Mouse (Mus musculus) liver (tissue): ENCODE results near the gene Gm44502.
"Not testable (repeated sequence)": the region's sequence is repeated elsewhere in the genome, so short reads cannot be mapped to it uniquely, and the experiment has no call there.

Experiments
- DNase-seq: peaks from one replicate; pipeline ENCODE4 v3.0.0-alpha.2; 2020; ENCODE audit warnings: mixed read lengths

Gene Gm44502

GRCm38 (mm10) chr15:89453865-89454478, 24.5 kb upstream of the Gm44502 start, which contains the start of gene Mapk8ip2:
Gene Mapk8ip2 (plus strand): TSS chr15:89453913.
- no peak for DNase-seq

GRCm38 (mm10) chr15:89452906-89453864, 23.7 kb upstream of the Gm44502 start:
- DNase-seq: peak; percentile 59

DNA sequence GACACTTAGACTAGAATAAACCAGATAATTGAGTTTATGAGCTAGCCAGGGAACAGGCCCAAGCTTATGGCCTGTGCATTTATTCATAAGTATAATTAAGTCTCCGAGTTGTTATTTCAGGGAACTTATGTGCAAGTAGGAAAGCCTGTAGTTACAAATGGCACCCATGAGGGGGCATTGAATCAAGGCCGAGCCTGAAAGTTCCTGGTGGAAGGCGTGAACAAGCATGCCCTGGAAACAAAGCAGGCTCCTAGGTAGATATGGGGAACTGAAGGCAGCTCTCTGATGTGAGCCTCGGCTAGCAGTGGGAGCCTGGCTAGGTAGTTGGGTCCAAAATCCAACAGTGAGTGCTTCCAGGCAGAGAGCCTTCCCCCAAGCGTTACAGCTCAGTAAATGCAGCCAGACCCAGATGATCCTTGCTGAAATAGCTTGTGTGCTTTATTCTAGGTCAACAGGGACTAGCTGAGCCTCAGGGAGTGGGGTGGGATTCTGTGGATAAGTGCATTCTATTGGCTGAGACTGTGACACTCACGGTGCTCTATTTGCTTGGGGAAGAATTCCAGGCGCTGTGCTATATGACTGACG, 13.1 kb upstream of the Gm44502 start:
- no peak for DNase-seq

DNA sequence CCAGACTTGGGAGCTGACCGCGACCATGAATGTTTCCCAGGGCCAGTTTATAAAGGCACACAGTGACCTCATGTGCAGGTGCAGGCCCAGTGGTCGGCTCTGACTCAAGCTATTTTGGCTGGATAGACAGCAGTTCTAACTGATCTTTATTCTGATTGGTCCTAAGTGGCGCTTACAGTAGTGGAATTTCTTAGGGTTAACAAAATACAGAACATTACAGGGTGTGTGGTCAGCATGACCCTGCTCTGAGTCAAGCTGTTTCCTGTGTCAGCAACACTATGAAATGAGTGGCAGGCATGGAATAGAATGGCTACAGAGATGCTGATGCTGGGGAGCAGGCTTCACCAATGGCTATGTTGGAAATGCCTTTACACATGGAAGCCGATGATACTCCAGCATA, 6.4 kb upstream of the Gm44502 start:
- DNase-seq: no peak

GRCm38 (mm10) chr15:89434136-89434535, 4.6 kb upstream of the Gm44502 start:
- no peak for DNase-seq

DNA sequence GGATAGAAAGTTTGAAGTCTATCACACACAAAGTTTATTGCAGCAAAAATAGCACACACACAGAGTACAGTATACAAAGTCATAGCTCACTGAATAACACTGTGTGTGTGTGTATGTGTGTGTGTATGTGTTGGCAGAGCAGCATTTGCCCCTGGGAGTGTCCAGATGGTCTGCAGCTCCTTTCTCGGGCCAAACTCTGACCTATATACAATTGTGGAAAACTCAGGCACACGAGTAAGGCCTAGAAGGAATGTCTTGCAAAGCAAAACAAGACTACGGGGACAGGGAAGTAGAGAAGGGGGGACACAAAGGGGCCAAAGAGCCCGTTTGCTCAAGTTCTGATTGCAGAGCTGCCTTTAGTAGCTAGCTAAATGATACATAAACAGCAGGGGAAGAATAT, 3.5 kb upstream of the Gm44502 start:
- DNase-seq: no peak

GRCm38 (mm10) chr15:89431806-89432205, 2.3 kb upstream of the Gm44502 start:
- DNase-seq: no peak

DNA sequence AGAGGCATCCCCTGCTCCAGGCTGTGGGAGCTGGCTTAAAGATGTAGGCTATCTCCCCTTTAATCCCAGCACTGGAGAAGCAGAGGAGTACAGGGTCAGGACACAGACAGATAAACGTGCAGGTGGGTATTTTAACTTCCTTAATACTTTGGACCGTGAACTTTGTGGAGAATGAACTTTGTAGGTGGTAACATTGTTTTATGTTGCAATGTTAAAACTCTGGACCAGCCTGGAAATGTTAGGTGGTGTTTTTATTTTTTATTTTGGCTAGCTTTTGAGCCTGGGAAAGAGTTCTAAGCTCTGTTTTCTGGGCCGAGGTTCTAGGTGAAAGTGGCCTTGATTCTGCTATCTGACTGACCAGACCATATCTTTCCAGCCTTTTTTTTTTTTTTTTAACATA, 1.8 kb upstream of the Gm44502 start:
- no peak for DNase-seq

DNA sequence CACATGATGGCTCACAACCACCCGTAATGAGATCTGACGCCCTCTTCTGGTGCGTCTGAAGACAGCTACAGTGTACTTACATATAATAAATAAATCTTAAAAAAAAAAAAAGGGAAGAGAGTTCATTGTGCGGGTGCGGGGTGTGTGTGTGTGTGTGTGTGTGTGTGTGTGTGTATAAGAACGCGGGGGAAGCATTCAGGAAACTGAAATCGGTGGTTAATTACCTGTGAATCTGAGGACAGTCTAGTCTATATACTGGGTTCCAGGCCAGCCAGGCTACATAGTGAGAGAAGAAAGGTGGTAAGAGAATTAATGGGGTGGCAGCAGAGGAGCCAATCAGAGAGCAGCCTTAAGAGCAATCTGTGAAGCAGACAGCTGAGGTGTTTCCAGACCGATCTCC, 1.3 kb upstream of the Gm44502 start:
- not testable (repeated sequence) for DNase-seq

- DNase-seq: no peak
Measured at GRCm38 (mm10) chr15:89430341-89430740, 845 bp upstream of the Gm44502 start.

DNA sequence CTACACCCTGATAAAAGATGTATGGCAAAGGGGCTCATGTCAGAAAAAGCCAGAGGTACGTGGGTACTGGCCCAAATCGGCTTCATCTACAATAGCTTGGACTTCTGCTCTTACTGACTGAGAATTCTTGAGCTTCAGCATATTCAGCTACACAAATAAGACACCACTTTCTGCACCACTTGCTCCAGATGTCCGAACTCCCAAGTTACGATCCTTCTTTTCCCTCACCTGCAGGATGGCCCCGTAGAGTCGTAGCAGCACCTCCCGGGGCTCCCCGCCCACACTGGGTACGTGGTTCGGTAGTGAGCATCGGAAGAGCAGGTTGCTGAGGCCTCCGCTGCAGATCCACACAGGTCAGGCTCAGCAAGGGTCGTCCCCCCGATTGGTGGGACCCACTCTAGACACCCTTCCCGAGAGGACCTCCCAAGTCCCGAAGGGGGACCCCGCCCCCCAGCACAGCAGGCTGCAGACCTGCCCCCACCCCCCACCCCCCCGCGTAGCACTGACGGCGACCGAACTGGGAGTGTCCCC, 610 bp downstream of the Gm44502 start:
- DNase-seq: no peak

- no peak for DNase-seq
Measured at GRCm38 (mm10) chr15:89428136-89428790, 1.2 kb downstream of the Gm44502 start.

- DNase-seq: no peak
Measured at GRCm38 (mm10) chr15:89426716-89427115, 2.8 kb downstream of the Gm44502 start.

DNA sequence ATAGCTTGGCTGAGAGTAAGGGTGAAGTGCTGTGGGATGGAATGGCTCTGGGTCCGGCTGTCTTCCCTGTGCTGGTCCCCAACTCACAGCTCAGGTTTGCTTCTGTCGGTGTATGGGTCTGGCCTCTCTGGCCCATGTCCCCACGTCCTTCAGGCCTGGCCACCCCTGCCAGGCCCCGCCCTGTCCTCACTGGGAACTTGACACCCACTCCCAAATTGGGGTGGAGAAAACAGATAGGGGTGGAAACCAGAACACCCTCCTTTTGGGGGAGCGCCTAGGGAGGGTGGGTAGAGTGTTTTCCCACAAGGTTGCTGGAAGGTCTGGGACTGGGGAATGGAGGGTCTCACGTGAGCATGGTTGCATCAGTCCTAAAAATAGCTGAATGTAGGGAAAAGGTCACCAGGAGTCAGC, 3.8 kb downstream of the Gm44502 start, which contains the start of gene Cpt1b:
Cpt1b (minus strand) TSS at position 153 of the 411 bp plus-strand sequence.
- peak; percentile 20 for DNase-seq

GRCm38 (mm10) chr15:89424621-89425020, 4.9 kb downstream of the Gm44502 start:
- DNase-seq: no peak

GRCm38 (mm10) chr15:89421938-89422337, 7.6 kb downstream of the Gm44502 start:
- no peak for DNase-seq

GRCm38 (mm10) chr15:89415282-89415681, 14.2 kb downstream of the Gm44502 start:
- no peak for DNase-seq

- no peak for DNase-seq
Measured at GRCm38 (mm10) chr15:89410118-89410517, 19.4 kb downstream of the Gm44502 start, which contains the start of gene Syce3. Gene Syce3 (minus strand): TSS chr15:89410503.

DNA sequence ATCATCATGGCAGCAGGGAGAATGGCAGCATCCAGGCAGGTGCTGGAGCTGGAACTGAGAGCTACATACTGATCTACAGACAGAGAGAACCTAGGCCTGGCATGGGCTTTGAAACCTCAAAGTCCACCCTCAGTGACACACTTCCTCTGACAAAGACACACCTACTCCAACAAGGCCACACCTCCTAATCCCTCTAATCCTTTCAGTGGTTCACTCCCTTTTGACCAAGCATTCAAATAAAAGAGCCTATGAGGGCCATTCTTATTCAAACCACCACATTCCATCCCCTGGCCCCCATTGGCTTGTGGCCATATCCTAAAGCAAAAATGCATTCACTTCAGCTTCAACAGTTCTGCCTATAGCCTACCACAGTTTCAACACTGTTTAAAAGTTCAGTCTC, 22.8 kb downstream of the Gm44502 start:
- DNase-seq: no peak

- DNase-seq: no peak
Measured at GRCm38 (mm10) chr15:89404831-89405623, 24.5 kb downstream of the Gm44502 start.

DNA sequence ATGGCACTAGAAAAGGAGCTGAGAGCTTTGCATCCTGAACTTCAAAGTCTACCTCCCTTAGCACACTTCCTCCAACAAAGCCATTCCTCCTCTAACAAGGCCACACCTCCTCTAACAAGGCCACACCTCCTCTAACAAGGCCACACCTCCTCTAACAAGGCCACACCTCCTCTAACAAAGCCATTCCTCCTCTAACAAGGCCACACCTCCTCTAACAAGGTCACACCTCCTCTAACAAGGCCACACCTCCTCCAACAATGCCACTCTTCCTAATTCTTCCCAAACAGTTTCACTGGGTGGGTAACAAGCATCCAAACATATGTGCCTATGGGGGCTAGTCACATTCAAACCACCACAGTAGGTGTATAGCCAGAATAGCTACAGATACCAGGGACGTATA, 27.0 kb downstream of the Gm44502 start:
- no peak for DNase-seq

GRCm38 (mm10) chr15:89399716-89400115, 29.8 kb downstream of the Gm44502 start:
- no peak for DNase-seq
